Mouse (Mus musculus) gastrocnemius, adult 18-20 months (tissue): ENCODE results near the gene Sbf2. TPM values are rescaled to one million over a fixed set of nuclear protein-coding genes. Genes with fewer than 3 reads are reported as not detected.
A peak's percentile ranks its signal among the peaks of the same experiment; 100 is the strongest.
"Not testable (repeated sequence)": the region's sequence is repeated elsewhere in the genome, so short reads cannot be mapped to it uniquely, and the experiment has no call there.

Experiments used
- DNase-seq: peaks from one replicate; pipeline ENCODE4 v3.0.0; 2021; ENCODE audit warnings: low spot score
- total RNA-seq, 2 experiments: library from RNA; stranded (reverse); gene quantifications; 2 replicates each; pipeline ENCODE4 v1.2.3; 2021

Sbf2 gene
- total RNA-seq, 2 experiments from 2014 or later: 9.1 to 9.3 TPM

- DNase-seq: peak; percentile 13
Observed at GRCm38 (mm10) chr7:110585250-110585649, 29.5 kb downstream of the Sbf2 start.

- no peak for DNase-seq
Observed at GRCm38 (mm10) chr7:110584159-110584558, 30.6 kb downstream of the Sbf2 start.

GRCm38 (mm10) chr7:110583705-110584104, 31.0 kb downstream of the Sbf2 start:
- no peak for DNase-seq

- peak; percentile 40 for DNase-seq
Observed at GRCm38 (mm10) chr7:110565815-110566549, 48.7 kb downstream of the Sbf2 start.

GRCm38 (mm10) chr7:110561647-110562046, 53.1 kb downstream of the Sbf2 start:
- DNase-seq: no peak

- DNase-seq: no peak
Observed at GRCm38 (mm10) chr7:110557001-110557400, 57.7 kb downstream of the Sbf2 start.

GRCm38 (mm10) chr7:110556221-110556620, 58.5 kb downstream of the Sbf2 start:
- DNase-seq: no peak

GRCm38 (mm10) chr7:110555260-110555659, 59.5 kb downstream of the Sbf2 start:
- DNase-seq: no peak

- peak; percentile 26 for DNase-seq
Observed at GRCm38 (mm10) chr7:110548268-110548667, 66.5 kb downstream of the Sbf2 start.

- no peak for DNase-seq
Observed at GRCm38 (mm10) chr7:110543341-110543740, 71.4 kb downstream of the Sbf2 start.

GRCm38 (mm10) chr7:110539266-110539665, 75.5 kb downstream of the Sbf2 start:
- DNase-seq: no peak

GRCm38 (mm10) chr7:110530295-110530694, 84.4 kb downstream of the Sbf2 start:
- DNase-seq: not testable (repeated sequence)

GRCm38 (mm10) chr7:110525090-110525775, 89.5 kb downstream of the Sbf2 start:
- no peak for DNase-seq

- DNase-seq: peak; percentile 29
Observed at GRCm38 (mm10) chr7:110516241-110517220, 98.2 kb downstream of the Sbf2 start.

GRCm38 (mm10) chr7:110514131-110514530, 100.6 kb downstream of the Sbf2 start:
- DNase-seq: no peak

- DNase-seq: no peak
Observed at GRCm38 (mm10) chr7:110498653-110499052, 116.1 kb downstream of the Sbf2 start.

GRCm38 (mm10) chr7:110491038-110491437, 123.7 kb downstream of the Sbf2 start:
- DNase-seq: no peak

GRCm38 (mm10) chr7:110485051-110485450, 129.7 kb downstream of the Sbf2 start:
- DNase-seq: no peak

GRCm38 (mm10) chr7:110470987-110471386, 143.7 kb downstream of the Sbf2 start:
- no peak for DNase-seq

- DNase-seq: peak; percentile 15
Observed at GRCm38 (mm10) chr7:110463471-110463870, 151.3 kb downstream of the Sbf2 start.

GRCm38 (mm10) chr7:110432301-110432700, 182.4 kb downstream of the Sbf2 start:
- peak; percentile 65 for DNase-seq

- DNase-seq: no peak
Observed at GRCm38 (mm10) chr7:110416318-110416717, 198.4 kb downstream of the Sbf2 start.
